Mouse (Mus musculus) hindbrain, postnatal 0 days (tissue): ENCODE measurements around the gene A730071L15Rik. TPM values are rescaled to one million over a fixed set of nuclear protein-coding genes. Genes with fewer than 3 reads are reported as not detected.

Experiments
- ATAC-seq: fragments of 200-750 bp; cut with Nextera tagmentation; 2 replicates; pipeline ENCODE4 v1.8.0; 2017; ENCODE audit warnings: mild to moderate bottlenecking, moderate TSS enrichment, moderate library complexity
- DNase-seq: peaks from one replicate; pipeline ENCODE4 v3.0.0-alpha.2; 2015; ENCODE audit warnings: low spot score
- H3K27ac ChIP-seq: fragments of 300-500 bp; sonication (generic); 2 replicates; pipeline ENCODE4 v1.5.1; 2014; ENCODE audit warnings: mild to moderate bottlenecking
- H3K27me3 ChIP-seq: fragments of 300-500 bp; sonication (generic); 2 replicates; pipeline ENCODE4 v1.6.1; 2014; ENCODE audit warnings: low read length, mixed read lengths; ENCODE audit not compliant: insufficient read depth
- H3K36me3 ChIP-seq: fragments of 300-500 bp; sonication (generic); 2 replicates; pipeline ENCODE4 v1.6.1; 2014; ENCODE audit warnings: low read length, mixed read lengths; ENCODE audit not compliant: insufficient read depth
- H3K4me1 ChIP-seq: fragments of 300-500 bp; sonication (generic); 2 replicates; pipeline ENCODE4 v1.6.1; 2014; ENCODE audit warnings: antibody characterized with exemption, low read length, mixed read lengths; ENCODE audit not compliant: insufficient read depth
- H3K4me2 ChIP-seq: fragments of 300-500 bp; sonication (generic); 2 replicates; pipeline ENCODE4 v1.6.1; 2014; ENCODE audit warnings: low read depth, mild to moderate bottlenecking, low read length, moderate library complexity, mixed read lengths
- H3K4me3 ChIP-seq: fragments of 300-500 bp; sonication (generic); 2 replicates; pipeline ENCODE4 v1.5.1; 2014; ENCODE audit warnings: low read length
- H3K9ac ChIP-seq: fragments of 300-500 bp; sonication (generic); replicated peaks from 2 replicates; pipeline ENCODE4 v1.6.1; 2014; ENCODE audit warnings: mild to moderate bottlenecking, low read length, moderate library complexity, mixed read lengths
- H3K9me3 ChIP-seq: fragments of 300-500 bp; sonication (generic); 2 replicates; pipeline ENCODE4 v1.6.1; 2016; ENCODE audit warnings: low read length, mixed read lengths
- CTCF ChIP-seq: IDR thresholded peaks from 2 replicates; pipeline ENCODE4 v1.5.1; 2016; ENCODE audit warnings: antibody characterized with exemption, control low read depth, low read depth
- WGBS: fragments of 180-500 bp; shearing (Covaris S2); extraction: QIAGEN DNeasy Blood & Tissue Kit; methylation state at CpG from one replicate; pipeline ENCODE4 v1.1.7; 2014; 5-methylcytosine and 5-hydroxymethylcytosine counted together
- polyA plus RNA-seq: library from polyadenylated mRNA; unstranded; fragments of >200 nt; fragmentation: Nextera tagmentation; extraction: Ambion mirVana; gene quantifications from 2 replicates; pipeline ENCODE4 v1.2.1, GENCODE M21; 2015
- total RNA-seq: library from RNA; depleted of rRNA; stranded (reverse); fragments of >200 nt; gene quantifications from 2 replicates; pipeline ENCODE4 v1.2.3, GENCODE M21; 2014

Gene A730071L15Rik
- total and polyA plus RNA-seq, 2 experiments from 2014 or later, result 0.58 TPM; not detected in 1

- Histone ChIP-seq H3K4me3 (no peak overlapping the region), H3K4me1 (peaks cover 7% of the 10 kb centered on the region; the same call in 1 of the 2 replicates), H3K27me3 (no peaks in the 10 kb centered on the region), H3K9ac (no peak overlapping the region), H3K9me3 (no peaks in the 10 kb centered on the region), H3K36me3 (no peaks in the 10 kb centered on the region), H3K27ac (no peak overlapping the region), H3K4me2 (no peak overlapping the region)
- no peak for TF ChIP-seq CTCF
- WGBS, result 94% methylated on average over 7 of the region's 7 CpGs
- DNase-seq (no peak), ATAC-seq (no peak)
Observed at GRCm38 (mm10) chr11:6165391-6166081, 34.3 kb upstream of the A730071L15Rik start.

GRCm38 (mm10) chr11:6166351-6166750 lies 33.5 kb upstream of the A730071L15Rik start:
- no peak overlapping the region for H3K9ac ChIP-seq
- no peaks in the 10 kb centered on the region for H3K9me3 ChIP-seq
- DNase-seq (no peak), ATAC-seq (no peak)
- H3K4me2 ChIP-seq, result no peak overlapping the region
- no peaks in the 10 kb centered on the region for H3K36me3 ChIP-seq
- no peak overlapping the region for H3K27ac ChIP-seq
- no peak overlapping the region for H3K4me3 ChIP-seq
- H3K4me1 ChIP-seq, result no peaks in the 10 kb centered on the region
- TF ChIP-seq CTCF, result no peak
- no peaks in the 10 kb centered on the region for H3K27me3 ChIP-seq
- WGBS, result 66% methylated on average over 12 of the region's 12 CpGs

GRCm38 (mm10) chr11:6169041-6169663 lies 30.7 kb upstream of the A730071L15Rik start:
- no peak for TF ChIP-seq CTCF
- no peak overlapping the region for H3K4me3 ChIP-seq
- DNase-seq (no peak), ATAC-seq (no peak)
- H3K4me2 ChIP-seq, result no peak overlapping the region
- no peaks in the 10 kb centered on the region for H3K4me1 ChIP-seq
- H3K9me3 ChIP-seq, result no peaks in the 10 kb centered on the region
- no peak overlapping the region for H3K27ac ChIP-seq
- 93% methylated on average over 2 of the region's 2 CpGs for WGBS
- no peaks in the 10 kb centered on the region for H3K36me3 ChIP-seq
- H3K9ac ChIP-seq, result no peak overlapping the region
- H3K27me3 ChIP-seq, result no peaks in the 10 kb centered on the region

GRCm38 (mm10) chr11:6174719-6175118 lies 25.1 kb upstream of the A730071L15Rik start:
- Histone ChIP-seq H3K27ac (peak overlapping the region; percentile 36; the same call in 1 of the 2 replicates), H3K9ac (no peak overlapping the region), H3K4me1 (peaks cover 7% of the 10 kb centered on the region), H3K36me3 (no peaks in the 10 kb centered on the region), H3K27me3 (no peaks in the 10 kb centered on the region), H3K9me3 (no peaks in the 10 kb centered on the region), H3K4me3 (no peak overlapping the region), H3K4me2 (no peak overlapping the region)
- ATAC-seq, result no peak
- no peak for TF ChIP-seq CTCF
- 54% methylated on average over 7 of the region's 7 CpGs for WGBS
- no peak for DNase-seq

GRCm38 (mm10) chr11:6175506-6175905 lies 24.3 kb upstream of the A730071L15Rik start:
- ATAC-seq (no peak), DNase-seq (no peak)
- no peak overlapping the region for H3K4me3 ChIP-seq
- no peak for TF ChIP-seq CTCF
- WGBS, result 70% methylated on average over 1 of the region's 1 CpGs
- H3K36me3 ChIP-seq, result no peaks in the 10 kb centered on the region
- H3K9me3 ChIP-seq, result no peaks in the 10 kb centered on the region
- H3K9ac ChIP-seq, result no peak overlapping the region
- no peak overlapping the region for H3K4me2 ChIP-seq
- no peak overlapping the region for H3K27ac ChIP-seq
- H3K4me1 ChIP-seq, result peaks cover 7% of the 10 kb centered on the region
- H3K27me3 ChIP-seq, result no peaks in the 10 kb centered on the region

GRCm38 (mm10) chr11:6177781-6178420 lies 21.9 kb upstream of the A730071L15Rik start:
- no peak for TF ChIP-seq CTCF
- 32% methylated on average over 8 of the region's 8 CpGs for WGBS
- H3K27ac ChIP-seq, result peak overlapping the region; percentile 23; the same call in 1 of the 2 replicates
- H3K9ac ChIP-seq, result no peak overlapping the region
- H3K4me2 ChIP-seq, result no peak overlapping the region
- DNase-seq (peak; percentile 27), ATAC-seq (no peak)
- H3K4me3 ChIP-seq, result no peak overlapping the region
- no peaks in the 10 kb centered on the region for H3K36me3 ChIP-seq
- no peaks in the 10 kb centered on the region for H3K9me3 ChIP-seq
- no peaks in the 10 kb centered on the region for H3K27me3 ChIP-seq
- H3K4me1 ChIP-seq, result peaks cover 7% of the 10 kb centered on the region
